Mouse (Mus musculus) retina, postnatal 7 days (tissue): Measurements from ENCODE around the gene Fndc9.

Source experiments
- DNase-seq: peaks from one replicate; pipeline ENCODE4 v3.0.0-alpha.2; 2012; ENCODE audit warnings: low read depth, low spot score

Fndc9 gene

DNA sequence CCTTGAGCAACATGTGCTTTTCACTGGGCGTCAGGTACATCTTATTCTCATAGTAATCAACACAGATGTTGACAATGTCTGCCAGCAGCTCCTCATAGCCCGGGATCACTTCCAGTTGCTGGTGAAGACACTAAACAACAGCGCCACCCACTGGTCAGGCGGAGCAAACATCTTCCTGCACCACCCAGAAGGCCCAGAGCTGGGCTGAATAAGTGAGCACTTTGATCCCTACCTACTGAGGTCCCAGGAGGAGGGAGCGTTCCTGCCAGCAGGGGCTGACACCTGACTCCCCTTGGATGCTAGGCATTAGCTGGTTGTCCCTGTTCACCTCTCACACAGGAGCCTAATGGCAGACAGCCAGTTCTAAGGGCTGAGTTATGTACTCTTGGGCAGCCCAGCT lies 41.4 kb downstream of the Fndc9 start:
- no peak for DNase-seq

DNA sequence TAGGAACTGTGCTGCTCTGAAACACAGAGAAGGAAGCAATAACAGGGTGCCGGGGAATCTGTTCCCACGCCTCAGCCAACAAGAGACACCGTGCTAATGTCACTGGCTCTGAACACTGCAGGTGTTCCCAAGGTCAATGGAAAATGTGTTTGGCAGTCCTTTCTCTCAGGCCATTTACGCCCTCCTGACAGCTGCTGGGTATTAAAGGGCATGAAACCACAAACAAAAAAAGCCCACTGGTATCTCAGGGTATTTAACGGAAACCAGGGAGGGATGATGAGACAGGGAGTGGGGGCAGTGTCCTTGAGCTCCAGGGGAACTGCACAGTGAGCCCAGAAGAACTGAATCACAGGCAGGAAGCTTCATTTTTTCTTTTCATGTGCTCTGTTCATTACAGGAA lies 42.8 kb downstream of the Fndc9 start:
- DNase-seq = no peak

- no peak for DNase-seq
Observed at GRCm38 (mm10) chr11:46278709-46279108, 43.4 kb downstream of the Fndc9 start.

DNA sequence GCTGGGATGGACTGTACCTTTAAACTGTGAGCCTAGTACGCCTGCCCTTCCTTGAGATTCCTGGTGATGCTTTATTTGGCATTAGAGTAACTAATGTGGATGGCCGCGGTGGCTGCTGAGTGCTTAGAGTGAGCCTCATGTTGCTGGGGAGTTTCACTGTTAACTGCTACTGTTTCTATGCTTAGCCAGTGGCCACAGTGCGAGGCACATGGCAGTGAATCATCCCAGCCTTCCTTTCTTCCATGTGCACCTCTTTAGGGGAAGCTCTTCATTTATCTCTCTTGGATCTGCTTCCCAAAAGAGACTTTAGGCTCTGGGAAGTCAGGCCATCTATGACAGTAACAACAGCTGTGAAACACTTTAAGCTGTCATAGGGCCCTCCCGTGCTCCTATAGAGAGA lies 47.3 kb downstream of the Fndc9 start:
- DNase-seq = no peak

DNA sequence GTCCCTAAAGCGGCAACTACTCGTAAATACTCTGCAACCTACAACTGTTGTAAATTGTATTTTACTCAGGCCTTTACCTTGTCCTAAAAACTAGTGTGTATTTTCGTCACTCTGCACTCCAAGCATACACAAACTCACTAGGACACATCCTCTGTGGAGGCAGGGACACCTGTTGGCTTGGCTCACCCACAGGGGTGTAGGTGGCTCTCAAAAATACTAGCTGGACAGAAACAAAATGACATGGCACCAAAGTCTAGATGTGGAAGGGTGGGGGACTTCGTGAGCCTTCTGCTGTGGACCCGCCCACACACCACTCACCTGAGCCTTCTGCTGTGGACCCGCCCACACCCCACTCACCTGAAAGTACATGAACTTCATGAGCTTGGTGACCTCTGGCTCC lies 48.5 kb downstream of the Fndc9 start:
- DNase-seq = no peak

GRCm38 (mm10) chr11:46286803-46287202 lies 51.5 kb downstream of the Fndc9 start:
- DNase-seq = no peak

DNA sequence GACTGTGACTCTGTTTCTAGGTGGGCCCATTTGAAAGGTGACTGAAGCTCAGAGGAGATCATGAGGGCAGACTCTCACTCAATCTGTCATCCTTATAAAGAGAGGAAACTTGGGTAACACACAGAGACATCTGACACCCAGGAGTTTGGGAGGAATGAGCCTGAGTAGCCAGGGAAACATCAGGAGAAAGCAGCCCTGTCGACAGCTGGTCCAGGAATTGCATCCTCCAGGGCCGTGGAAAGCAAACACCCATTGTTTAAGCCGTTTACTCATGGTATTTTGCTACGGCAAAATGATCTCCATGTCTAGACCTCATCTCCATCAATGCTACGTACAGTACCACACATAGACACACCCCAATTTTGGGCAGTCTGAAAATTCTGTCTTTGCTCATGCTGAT lies 52.8 kb downstream of the Fndc9 start:
- no peak for DNase-seq

GRCm38 (mm10) chr11:46289022-46289421 lies 53.7 kb downstream of the Fndc9 start:
- no peak for DNase-seq
